Mouse (Mus musculus) C2C12 (cell line): Measurements from ENCODE around the gene Capzb.

Experiments
- CEBPB ChIP-seq: IDR thresholded peaks from one replicate; pipeline ENCODE4 v1.6.1; 2011; ENCODE audit warnings: low read depth, mild to moderate bottlenecking, control low read depth, moderate library complexity
- CTCF ChIP-seq: IDR thresholded peaks from one replicate; pipeline ENCODE4 v1.5.1; 2011; ENCODE audit not compliant: control insufficient read depth, insufficient read depth, insufficient read length
- FOSL1 ChIP-seq: IDR thresholded peaks from one replicate; pipeline ENCODE4 v1.8.0; 2011; ENCODE audit warnings: mild to moderate bottlenecking, low read length; ENCODE audit not compliant: poor library complexity, insufficient read depth, severe bottlenecking
- MAX ChIP-seq: IDR thresholded peaks from one replicate; pipeline ENCODE4 v1.6.1; 2011; ENCODE audit warnings: mild to moderate bottlenecking, control low read depth
- MYOD1 ChIP-seq: IDR thresholded peaks from one replicate; pipeline ENCODE4 v1.6.1; 2011; ENCODE audit warnings: low read depth; ENCODE audit not compliant: control insufficient read depth, insufficient read length
- USF1 ChIP-seq: IDR thresholded peaks from one replicate; pipeline ENCODE4 v1.6.1; 2011; ENCODE audit warnings: low read depth, mild to moderate bottlenecking, control low read depth, moderate library complexity

DNA sequence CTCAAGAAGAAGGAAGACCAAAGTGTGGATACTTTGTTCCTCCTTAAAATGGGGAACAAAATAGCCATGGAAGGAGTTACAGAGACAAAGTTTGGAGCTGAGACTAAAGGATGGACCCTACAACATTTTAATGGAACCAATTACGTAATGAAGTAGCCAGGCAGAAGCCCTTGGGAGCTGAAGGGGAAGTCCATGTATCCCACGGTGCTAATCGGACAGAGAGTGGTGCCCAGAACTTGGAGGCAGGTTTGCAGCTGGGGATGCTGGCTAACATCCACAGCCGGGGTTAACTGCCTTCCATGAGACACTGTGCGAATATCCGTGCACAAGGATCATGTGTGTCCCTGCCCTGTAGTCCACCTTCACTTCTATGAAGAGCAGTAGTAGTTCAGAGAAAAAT is 36.2 kb upstream of the Capzb start:
- no peak for TF ChIP-seq CTCF
- TF ChIP-seq MAX = no peak
- no peak for TF ChIP-seq USF1
- TF ChIP-seq MYOD1 = no peak
- no peak for TF ChIP-seq CEBPB
- TF ChIP-seq FOSL1 = no peak
